Mouse (Mus musculus) bone marrow macrophage, adult 2 months (primary cell): ENCODE results near the gene Dennd1a.

Experiments used
- CTCF ChIP-seq: IDR thresholded peaks from 2 replicates; pipeline ENCODE4 v1.5.1; 2012; ENCODE audit warnings: low read depth, mild to moderate bottlenecking, low read length, moderate library complexity
- POLR2A ChIP-seq: IDR thresholded peaks from 2 replicates; pipeline ENCODE4 v1.6.1; 2012; ENCODE audit warnings: mild to moderate bottlenecking, low read depth, low read length, borderline replicate concordance

DNA sequence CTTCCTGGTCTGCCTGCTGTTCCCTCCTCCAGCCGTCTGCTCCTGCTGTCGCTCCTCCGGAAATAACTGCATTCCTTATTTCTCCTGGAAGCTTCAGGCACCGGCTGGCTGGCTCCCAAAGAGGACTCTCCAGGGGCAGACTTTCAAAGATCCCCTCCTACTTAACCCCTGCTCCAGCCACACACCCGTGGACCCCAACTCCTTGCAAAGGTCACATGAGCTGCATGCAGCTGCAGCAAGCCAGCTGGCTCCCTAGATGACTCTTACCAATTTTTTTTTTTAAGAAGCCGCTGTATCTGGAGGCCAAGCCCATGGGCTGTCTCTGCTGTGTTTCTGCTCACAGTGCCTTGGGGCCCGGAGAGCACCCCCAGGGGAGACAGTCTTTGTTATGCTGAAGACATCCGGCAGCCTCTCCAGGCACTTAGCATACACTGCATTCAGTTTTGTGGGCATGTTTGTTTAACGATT, 520.1 kb downstream of the Dennd1a start:
- TF ChIP-seq CTCF: no peak
- no peak for TF ChIP-seq POLR2A
